ENCODE assay signal across 9 mouse cellular contexts in the genomic region with DNA sequence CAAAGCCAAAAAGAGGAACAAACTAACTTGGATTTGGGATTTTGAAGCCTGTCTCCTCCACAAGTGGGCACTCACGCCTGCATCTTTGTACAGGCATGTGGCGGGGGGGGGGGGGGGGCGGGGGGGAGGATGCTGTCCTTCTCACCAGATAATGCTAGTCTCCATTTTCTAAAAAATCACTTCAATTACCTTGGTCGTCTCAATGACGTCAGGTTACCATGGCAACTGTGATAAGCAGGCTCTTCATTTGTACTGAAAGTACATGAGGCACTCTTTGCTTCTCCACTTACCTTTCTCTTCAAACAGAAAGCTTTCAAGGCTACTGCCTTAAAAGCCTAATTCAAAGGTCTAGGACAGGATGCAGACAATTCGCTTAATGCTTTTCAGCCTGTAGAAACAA. TPM values are rescaled to one million over a fixed set of nuclear protein-coding genes. Genes with fewer than 3 reads are reported as not detected.
DNase-seq lines count a peak whose midpoint lies in the region; ATAC-seq and TF ChIP-seq lines count a peak whose summit lies in the region.
"Had no signal": no experiment of that assay in that cellular context is flagged by ENCODE, and none has a peak within 500 bp of the region (broad histone marks: within the 10 kb centered on the region; RNA-seq: fewer than 3 reads in every experiment).

No protein-coding gene starts in this region.

- no peaks in the 10 kb centered on the region for H3K36me3 ChIP-seq in hindbrain, postnatal 0 days (ENCODE audit: insufficient read depth, low read length)
- H3K36me3 ChIP-seq: neural tube, embryonic 12.5 days had no signal

- H3K4me2 ChIP-seq in hindbrain, postnatal 0 days (ENCODE audit: low read depth, low read length): no peak overlapping the region
- H3K4me2 ChIP-seq: neural tube, embryonic 12.5 days had no signal

- DNase-seq in adrenal gland, adult 2 months: peak; percentile 32
- DNase-seq in adrenal gland, postnatal 4 days (ENCODE audit: low spot score in 2 of 2): no peak
- peak; percentile 13 for DNase-seq in adrenal gland, adult 8-10 months
- peak; percentile 75 for DNase-seq in hindbrain, postnatal 0 days (ENCODE audit: low spot score)
- DNase-seq in mesoderm, embryonic 11.5 days (ENCODE audit: low read depth, low spot score): peak; percentile 26
- DNase-seq in urinary bladder, adult 18-20 months (ENCODE audit: low spot score in 2 of 2): no peak
- no peak for DNase-seq in yolk sac, embryonic 10.5 days (ENCODE audit: low spot score)
- DNase-seq in Muller cell, postnatal 12 days (ENCODE audit: inconsistent ontology term): no peak

- TF ChIP-seq CTCF in hindbrain, postnatal 0 days (IDR thresholded peaks at IDR 0.05; ENCODE audit: low read depth): 0 out of 2 replicates have a peak, but pooled peaks have one; percentile 6

- no peak overlapping the region for H3K27ac ChIP-seq in hindbrain, postnatal 0 days
- H3K27ac ChIP-seq: neural tube, embryonic 12.5 days had no signal

- no peak overlapping the region for H3K4me3 ChIP-seq in hindbrain, postnatal 0 days (ENCODE audit: low read length)
- H3K4me3 ChIP-seq: neural tube, embryonic 12.5 days had no signal

- no peaks in the 10 kb centered on the region for H3K9me3 ChIP-seq in hindbrain, postnatal 0 days (ENCODE audit: low read length)
- H3K9me3 ChIP-seq: neural tube, embryonic 12.5 days had no signal

- H3K9ac ChIP-seq in hindbrain, postnatal 0 days (replicated peaks; ENCODE audit: low read length): no peak overlapping the region
- H3K9ac ChIP-seq: neural tube, embryonic 12.5 days had no signal

- WGBS in hindbrain, postnatal 0 days: 37% methylated on average over 5 of the region's 6 CpGs

- no peaks in the 10 kb centered on the region for H3K4me1 ChIP-seq in hindbrain, postnatal 0 days (ENCODE audit: insufficient read depth, low read length)
- H3K4me1 ChIP-seq: neural tube, embryonic 12.5 days had no signal

- H3K27me3 ChIP-seq in hindbrain, postnatal 0 days (ENCODE audit: insufficient read depth, low read length): no peaks in the 10 kb centered on the region
- H3K27me3 ChIP-seq: neural tube, embryonic 12.5 days had no signal

- peak; percentile 68 for ATAC-seq in hindbrain, postnatal 0 days

RNA-seq across cellular contexts. Expression of gene Tceal3, which starts 49.1 kb away (rescaled TPM):
- 10 to 100 TPM; 25.1 to 43.3 TPM for total RNA-seq in adrenal gland, adult 2 months (2021)
- 4.9 and 8.0 TPM in 2 replicates for polyA plus RNA-seq in adrenal gland, adult 2 months (2012; rRNA removed)
- total RNA-seq in adrenal gland, postnatal 4 days (2021): 10 to 100 TPM; 31.1 to 40.5 TPM
- 10 to 100 TPM; 26.8 to 52.9 (median 37.0) TPM for total RNA-seq in adrenal gland, adult 8-10 months (2022)
- total RNA-seq in hindbrain, postnatal 0 days (2014; rRNA removed): 10.2 and 15.4 TPM in 2 replicates
- polyA plus RNA-seq in hindbrain, postnatal 0 days (2015; fragmentation: Nextera tagmentation; extraction: Ambion mirVana): 97.8 and 102 TPM in 2 replicates

Comparison
In these comparisons a context has a peak if more than half of its experiments do, and no peak if none do; other contexts are left out.
1. DNase-seq: peak in adrenal gland, adult 2 months (single experiment), adrenal gland, adult 8-10 months (single experiment), hindbrain, postnatal 0 days (single experiment) and mesoderm, embryonic 11.5 days (single experiment); none in adrenal gland, postnatal 4 days (0 of 2), urinary bladder, adult 18-20 months (0 of 2), yolk sac, embryonic 10.5 days (single experiment) and Muller cell, postnatal 12 days (single experiment).